Mouse (Mus musculus) gastrocnemius, postnatal 4 days (tissue): Measurements from ENCODE around the gene Skap1. TPM values are rescaled to one million over a fixed set of nuclear protein-coding genes. Genes with fewer than 3 reads are reported as not detected.

Experiments
- DNase-seq, 2 experiments: peaks; one replicate each; pipeline ENCODE4 v3.0.0; 2021 to 2022; ENCODE audit warnings: low spot score in 2 of 2, mixed read lengths in 2 of 2
- total RNA-seq, 2 experiments: library from RNA; stranded (reverse); gene quantifications; 2 replicates each; pipeline ENCODE4 v1.2.3; 2021

The Skap1 gene
- total RNA-seq, 2 experiments from 2014 or later, result 0.39 TPM; not detected in 1

- DNase-seq, result no peak
Measured at GRCm38 (mm10) chr11:96737673-96738471, 273.5 kb downstream of the Skap1 start.

- no peak for DNase-seq
Measured at GRCm38 (mm10) chr11:96740796-96741195, 276.4 kb downstream of the Skap1 start.

- no peak for DNase-seq
Measured at GRCm38 (mm10) chr11:96741995-96742394, 277.6 kb downstream of the Skap1 start.

GRCm38 (mm10) chr11:96743000-96743399 is 278.6 kb downstream of the Skap1 start:
- no peak for DNase-seq

GRCm38 (mm10) chr11:96743891-96744290 is 279.5 kb downstream of the Skap1 start:
- DNase-seq, result no peak

- no peak for DNase-seq
Measured at GRCm38 (mm10) chr11:96746648-96747047, 282.3 kb downstream of the Skap1 start.

GRCm38 (mm10) chr11:96747555-96747954 is 283.2 kb downstream of the Skap1 start:
- DNase-seq, result no peak

- no peak for DNase-seq
Measured at GRCm38 (mm10) chr11:96755298-96755697, 290.9 kb downstream of the Skap1 start.

- no peak for DNase-seq
Measured at GRCm38 (mm10) chr11:96757421-96757820, 293.0 kb downstream of the Skap1 start.

GRCm38 (mm10) chr11:96758402-96758801 is 294.0 kb downstream of the Skap1 start:
- DNase-seq, result no peak

GRCm38 (mm10) chr11:96760042-96760441 is 295.6 kb downstream of the Skap1 start:
- DNase-seq, result no peak

- DNase-seq, result no peak
Measured at GRCm38 (mm10) chr11:96761984-96762383, 297.6 kb downstream of the Skap1 start.

GRCm38 (mm10) chr11:96762742-96763470 is 298.5 kb downstream of the Skap1 start:
- DNase-seq, result peak in 1 of 2 experiments; percentile 41

GRCm38 (mm10) chr11:96764511-96765350 is 300.3 kb downstream of the Skap1 start:
- no peak for DNase-seq

GRCm38 (mm10) chr11:96765645-96766044 is 301.3 kb downstream of the Skap1 start:
- no peak for DNase-seq

GRCm38 (mm10) chr11:96766555-96766954 is 302.2 kb downstream of the Skap1 start:
- no peak for DNase-seq

GRCm38 (mm10) chr11:96767096-96767495 is 302.7 kb downstream of the Skap1 start:
- no peak for DNase-seq

GRCm38 (mm10) chr11:96768240-96768639 is 303.8 kb downstream of the Skap1 start:
- DNase-seq, result no peak

GRCm38 (mm10) chr11:96771274-96771975 is 307.0 kb downstream of the Skap1 start:
- no peak for DNase-seq

GRCm38 (mm10) chr11:96772413-96772812 is 308.0 kb downstream of the Skap1 start:
- no peak for DNase-seq

GRCm38 (mm10) chr11:96774536-96774935 is 310.1 kb downstream of the Skap1 start:
- no peak for DNase-seq
